Mouse (Mus musculus): ENCODE data around the gene Erfe. TPM values are rescaled to one million over a fixed set of nuclear protein-coding genes. Genes with fewer than 3 reads are reported as not detected.

Gene Erfe
- polyA plus RNA-seq, 1 experiment from 2014 or later, result 0.91 TPM

DNA sequence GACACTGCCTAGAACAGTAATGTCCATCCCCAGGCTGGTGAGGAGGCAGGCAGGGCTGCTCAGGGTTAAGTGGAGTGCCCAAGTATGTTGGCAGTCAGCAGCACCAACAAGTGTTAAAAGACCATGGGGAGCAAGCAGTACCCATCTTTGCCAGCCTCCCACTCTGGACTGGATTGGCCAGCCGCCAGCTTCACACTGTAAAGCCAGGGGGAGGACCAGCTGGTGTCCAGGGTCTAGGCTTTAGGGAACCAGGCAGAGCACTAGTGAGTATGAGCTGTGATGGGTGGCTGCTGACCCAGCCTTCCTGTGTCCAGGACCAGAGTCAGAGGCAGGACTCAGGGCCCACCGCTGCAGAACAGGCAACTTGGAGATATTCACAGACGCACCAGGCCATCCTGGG is 22.2 kb upstream of the Erfe start:
- H3K27ac ChIP-seq (ENCODE audit: low read depth, low read length), result no peak overlapping the region
- WGBS, result 83% methylated on average over 3 of the region's 3 CpGs

GRCm38 (mm10) chr1:91344921-91345685 is 21.1 kb upstream of the Erfe start:
- Histone ChIP-seq H3K4me3 (ENCODE audit: low read depth, low read length) (peak overlapping the region; percentile 25), H3K27ac (ENCODE audit: low read depth, low read length) (no peak overlapping the region), H3K4me1 (replicated peaks; ENCODE audit: control insufficient read depth, insufficient read depth, low read length) (peaks cover 5% of the 10 kb centered on the region; the same call in 1 of the 2 replicates), H3K4me2 (ENCODE audit: low read depth, low read length, severe bottlenecking) (peak overlapping the region; percentile 46), H3K9me3 (ENCODE audit: control insufficient read depth, low read length) (no peaks in the 10 kb centered on the region), H3K27me3 (ENCODE audit: control insufficient read depth, insufficient read depth, low read length) (peaks cover 36% of the 10 kb centered on the region), H3K36me3 (ENCODE audit: control insufficient read depth, insufficient read depth, low read length) (no peaks in the 10 kb centered on the region), H3K9ac (ENCODE audit: low read length) (no peak overlapping the region)
- 3% methylated on average over 68 of the region's 68 CpGs for WGBS
- ATAC-seq (replicated peaks; ENCODE audit: low FRiP score), result no peak
- DNase-seq (ENCODE audit: low spot score), result peak; percentile 57

More for the DNA sequence above, 22.2 kb upstream of the Erfe start:
- Histone ChIP-seq H3K27me3 (ENCODE audit: control insufficient read depth, insufficient read depth, low read length) (peaks cover 36% of the 10 kb centered on the region), H3K9ac (ENCODE audit: low read length) (no peak overlapping the region), H3K36me3 (ENCODE audit: control insufficient read depth, insufficient read depth, low read length) (no peaks in the 10 kb centered on the region), H3K4me2 (ENCODE audit: low read depth, low read length, severe bottlenecking) (no peak overlapping the region), H3K4me3 (ENCODE audit: low read depth, low read length) (no peak overlapping the region), H3K9me3 (ENCODE audit: control insufficient read depth, low read length) (no peaks in the 10 kb centered on the region), H3K4me1 (replicated peaks; ENCODE audit: control insufficient read depth, insufficient read depth, low read length) (peaks cover 5% of the 10 kb centered on the region; the same call in 1 of the 2 replicates)
- no peak for ATAC-seq (replicated peaks; ENCODE audit: low FRiP score)
- no peak for DNase-seq (ENCODE audit: low spot score)

DNA sequence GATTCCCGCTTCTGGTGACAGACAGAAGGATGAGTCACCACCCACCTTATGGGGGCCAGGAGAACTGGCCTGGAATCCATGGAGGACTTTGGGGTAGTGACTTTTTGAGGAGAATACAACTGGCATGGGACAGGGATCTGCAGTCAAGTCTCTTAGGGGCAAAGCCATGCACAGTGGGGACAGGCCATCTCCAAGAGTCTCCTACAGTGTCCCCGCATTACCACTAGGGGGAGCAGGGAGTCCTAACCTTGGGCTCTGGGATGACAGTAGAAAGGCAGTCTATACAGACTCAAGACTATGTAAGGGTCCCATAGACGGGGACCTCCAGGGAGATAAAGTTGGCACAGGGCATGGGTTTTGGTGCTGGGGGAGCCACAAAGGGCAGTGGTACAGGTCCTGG is 19.3 kb upstream of the Erfe start:
- no peak overlapping the region for H3K4me2 ChIP-seq (ENCODE audit: low read depth, low read length, severe bottlenecking)
- DNase-seq (ENCODE audit: low spot score) (peak; percentile 80), ATAC-seq (replicated peaks; ENCODE audit: low FRiP score) (peak; percentile 73)
- H3K9ac ChIP-seq (ENCODE audit: low read length), result no peak overlapping the region
- H3K4me1 ChIP-seq (replicated peaks; ENCODE audit: control insufficient read depth, insufficient read depth, low read length), result peaks cover 5% of the 10 kb centered on the region; the same call in 1 of the 2 replicates
- H3K27me3 ChIP-seq (ENCODE audit: control insufficient read depth, insufficient read depth, low read length), result peaks cover 36% of the 10 kb centered on the region
- H3K9me3 ChIP-seq (ENCODE audit: control insufficient read depth, low read length), result no peaks in the 10 kb centered on the region
- H3K36me3 ChIP-seq (ENCODE audit: control insufficient read depth, insufficient read depth, low read length), result no peaks in the 10 kb centered on the region
- no peak overlapping the region for H3K27ac ChIP-seq (ENCODE audit: low read depth, low read length)
- H3K4me3 ChIP-seq (ENCODE audit: low read depth, low read length), result no peak overlapping the region
- 30% methylated on average over 3 of the region's 3 CpGs for WGBS

DNA sequence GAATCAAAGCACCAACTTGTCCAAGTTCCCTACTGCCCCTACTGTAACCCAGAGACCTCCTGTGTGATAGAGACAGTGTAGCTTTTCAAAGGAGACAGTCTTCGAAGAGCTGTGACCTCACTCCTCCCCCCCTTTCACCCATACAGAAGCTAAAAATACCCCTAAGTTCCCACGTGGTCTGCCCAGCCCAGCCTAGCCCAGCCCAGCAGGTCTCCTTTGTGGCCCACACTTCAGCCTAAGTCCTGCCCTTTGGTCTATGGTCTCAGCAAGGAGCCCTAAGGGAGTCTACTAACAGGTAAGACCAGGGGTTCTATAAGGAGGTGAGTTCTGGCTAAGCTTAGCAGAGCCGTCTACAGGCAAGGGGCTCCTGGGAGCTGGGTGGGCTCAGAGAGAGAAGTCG is 15.4 kb upstream of the Erfe start, which contains the start of gene Klhl30:
Gene Klhl30 (plus strand): TSS at position 176 of the 400 bp plus-strand sequence.
- WGBS, result 58% methylated on average over 4 of the region's 4 CpGs
- Histone ChIP-seq H3K36me3 (ENCODE audit: control insufficient read depth, insufficient read depth, low read length) (no peaks in the 10 kb centered on the region), H3K4me3 (ENCODE audit: low read depth, low read length) (no peak within 1 kb of the TSS), H3K4me2 (ENCODE audit: low read depth, low read length, severe bottlenecking) (no peak within 1 kb of the TSS), H3K4me1 (replicated peaks; ENCODE audit: control insufficient read depth, insufficient read depth, low read length) (no peaks in the 10 kb centered on the region), H3K27me3 (ENCODE audit: control insufficient read depth, insufficient read depth, low read length) (peaks cover 10% of the 10 kb centered on the region), H3K9me3 (ENCODE audit: control insufficient read depth, low read length) (no peaks in the 10 kb centered on the region), H3K9ac (ENCODE audit: low read length) (no peak within 1 kb of the TSS), H3K27ac (ENCODE audit: low read depth, low read length) (no peak within 1 kb of the TSS)
- DNase-seq (ENCODE audit: low spot score), result no peak
- no peak for ATAC-seq (replicated peaks; ENCODE audit: low FRiP score)

GRCm38 (mm10) chr1:91351249-91351648 is 15.0 kb upstream of the Erfe start:
- H3K27ac ChIP-seq (ENCODE audit: low read depth, low read length), result no peak overlapping the region
- H3K9ac ChIP-seq (ENCODE audit: low read length), result no peak overlapping the region
- H3K9me3 ChIP-seq (ENCODE audit: control insufficient read depth, low read length), result no peaks in the 10 kb centered on the region
- DNase-seq (ENCODE audit: low spot score) (no peak), ATAC-seq (replicated peaks; ENCODE audit: low FRiP score) (no peak)
- no peak overlapping the region for H3K4me3 ChIP-seq (ENCODE audit: low read depth, low read length)
- H3K4me1 ChIP-seq (replicated peaks; ENCODE audit: control insufficient read depth, insufficient read depth, low read length), result no peaks in the 10 kb centered on the region
- H3K4me2 ChIP-seq (ENCODE audit: low read depth, low read length, severe bottlenecking), result no peak overlapping the region
- peaks cover 6% of the 10 kb centered on the region for H3K27me3 ChIP-seq (ENCODE audit: control insufficient read depth, insufficient read depth, low read length)
- no peaks in the 10 kb centered on the region for H3K36me3 ChIP-seq (ENCODE audit: control insufficient read depth, insufficient read depth, low read length)
- WGBS, result 84% methylated on average over 3 of the region's 3 CpGs

GRCm38 (mm10) chr1:91352277-91352676 is 14.0 kb upstream of the Erfe start:
- H3K4me3 ChIP-seq (ENCODE audit: low read depth, low read length), result no peak overlapping the region
- H3K4me2 ChIP-seq (ENCODE audit: low read depth, low read length, severe bottlenecking), result no peak overlapping the region
- no peaks in the 10 kb centered on the region for H3K36me3 ChIP-seq (ENCODE audit: control insufficient read depth, insufficient read depth, low read length)
- H3K27me3 ChIP-seq (ENCODE audit: control insufficient read depth, insufficient read depth, low read length), result no peaks in the 10 kb centered on the region
- H3K9me3 ChIP-seq (ENCODE audit: control insufficient read depth, low read length), result no peaks in the 10 kb centered on the region
- no peak for ATAC-seq (replicated peaks; ENCODE audit: low FRiP score)
- no peak overlapping the region for H3K27ac ChIP-seq (ENCODE audit: low read depth, low read length)
- H3K4me1 ChIP-seq (replicated peaks; ENCODE audit: control insufficient read depth, insufficient read depth, low read length), result no peaks in the 10 kb centered on the region
- 84% methylated on average over 2 of the region's 2 CpGs for WGBS
- DNase-seq (ENCODE audit: low spot score), result no peak
- H3K9ac ChIP-seq (ENCODE audit: low read length), result no peak overlapping the region

- no peak overlapping the region for H3K4me3 ChIP-seq (ENCODE audit: low read depth, low read length)
- H3K4me2 ChIP-seq (ENCODE audit: low read depth, low read length, severe bottlenecking), result no peak overlapping the region
- 88% methylated on average over 11 of the region's 11 CpGs for WGBS
- no peaks in the 10 kb centered on the region for H3K4me1 ChIP-seq (replicated peaks; ENCODE audit: control insufficient read depth, insufficient read depth, low read length)
- H3K9me3 ChIP-seq (ENCODE audit: control insufficient read depth, low read length), result no peaks in the 10 kb centered on the region
- H3K36me3 ChIP-seq (ENCODE audit: control insufficient read depth, insufficient read depth, low read length), result no peaks in the 10 kb centered on the region
- no peaks in the 10 kb centered on the region for H3K27me3 ChIP-seq (ENCODE audit: control insufficient read depth, insufficient read depth, low read length)
- ATAC-seq (replicated peaks; ENCODE audit: low FRiP score) (no peak), DNase-seq (ENCODE audit: low spot score) (no peak)
- H3K27ac ChIP-seq (ENCODE audit: low read depth, low read length), result no peak overlapping the region
- H3K9ac ChIP-seq (ENCODE audit: low read length), result no peak overlapping the region
Observed at GRCm38 (mm10) chr1:91356105-91356504, 10.1 kb upstream of the Erfe start.

DNA sequence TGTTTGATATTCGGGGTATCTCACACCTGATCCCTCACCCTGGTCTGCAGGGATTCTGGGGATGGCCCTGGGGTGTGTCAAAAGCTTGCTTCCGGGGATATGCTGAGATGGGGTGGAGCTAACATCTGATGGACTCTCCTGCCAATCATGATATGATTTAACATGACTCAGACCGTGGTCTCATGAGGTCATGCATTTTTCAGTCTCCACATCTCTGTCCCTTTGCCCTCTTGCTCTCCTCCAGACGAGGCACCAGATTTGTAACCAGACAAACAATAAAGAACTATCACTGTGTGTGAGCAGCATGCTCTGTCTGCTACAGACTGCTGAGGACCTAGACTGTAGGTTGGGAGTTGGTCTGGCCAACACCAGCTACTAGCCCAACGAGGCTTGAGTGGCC is 4.1 kb upstream of the Erfe start:
- no peak overlapping the region for H3K27ac ChIP-seq (ENCODE audit: low read depth, low read length)
- peaks cover 3% of the 10 kb centered on the region; the same call in 1 of the 2 replicates for H3K4me1 ChIP-seq (replicated peaks; ENCODE audit: control insufficient read depth, insufficient read depth, low read length)
- H3K9ac ChIP-seq (ENCODE audit: low read length), result no peak overlapping the region
- H3K36me3 ChIP-seq (ENCODE audit: control insufficient read depth, insufficient read depth, low read length), result no peaks in the 10 kb centered on the region
- ATAC-seq (replicated peaks; ENCODE audit: low FRiP score) (no peak), DNase-seq (ENCODE audit: low spot score) (no peak)
- peaks cover 9% of the 10 kb centered on the region for H3K27me3 ChIP-seq (ENCODE audit: control insufficient read depth, insufficient read depth, low read length)
- no peak overlapping the region for H3K4me3 ChIP-seq (ENCODE audit: low read depth, low read length)
- no peaks in the 10 kb centered on the region; the same call in 1 of the 2 replicates for H3K9me3 ChIP-seq (ENCODE audit: control insufficient read depth, low read length)
- 80% methylated on average over 5 of the region's 5 CpGs for WGBS
- no peak overlapping the region for H3K4me2 ChIP-seq (ENCODE audit: low read depth, low read length, severe bottlenecking)

Data from forebrain, embryonic 11.5 days (tissue).